Mouse (Mus musculus) lung, postnatal 0 days (tissue): ENCODE results near the gene Nckap5. TPM values are rescaled to one million over a fixed set of nuclear protein-coding genes. Genes with fewer than 3 reads are reported as not detected.

Source experiments
- ATAC-seq: fragments of 200-750 bp; cut with Nextera tagmentation; 2 replicates; pipeline ENCODE4 v1.8.0; 2017; ENCODE audit warnings: moderate library complexity
- DNase-seq: peaks from one replicate; pipeline ENCODE4 v3.0.0-alpha.2; 2016; ENCODE audit warnings: low spot score
- H3K27ac ChIP-seq: fragments of 300-500 bp; sonication (generic); 2 replicates; pipeline ENCODE4 v1.5.1; 2014; ENCODE audit warnings: antibody characterized with exemption, mild to moderate bottlenecking, low read length, mixed read lengths
- H3K27me3 ChIP-seq: fragments of 300-500 bp; sonication (generic); replicated peaks from 2 replicates; pipeline ENCODE4 v1.6.1; 2014; ENCODE audit warnings: low read length, mixed read lengths; ENCODE audit not compliant: insufficient read depth
- H3K36me3 ChIP-seq: fragments of 300-500 bp; sonication (generic); 2 replicates; pipeline ENCODE4 v1.6.1; 2014; ENCODE audit warnings: low read length, mixed read lengths; ENCODE audit not compliant: insufficient read depth
- H3K4me1 ChIP-seq: fragments of 300-500 bp; sonication (generic); 2 replicates; pipeline ENCODE4 v1.6.1; 2014; ENCODE audit warnings: antibody characterized with exemption, low read depth, low read length, mixed read lengths; ENCODE audit not compliant: insufficient read depth
- H3K4me2 ChIP-seq: fragments of 300-500 bp; sonication (generic); replicated peaks from 2 replicates; pipeline ENCODE4 v1.6.1; 2014; ENCODE audit warnings: low read depth, mild to moderate bottlenecking, low read length, moderate library complexity, mixed read lengths
- H3K4me3 ChIP-seq: fragments of 300-500 bp; sonication (generic); 2 replicates; pipeline ENCODE4 v1.5.1; 2014; ENCODE audit warnings: low read depth, low read length
- H3K9ac ChIP-seq: fragments of 300-500 bp; sonication (generic); replicated peaks from 2 replicates; pipeline ENCODE4 v1.6.1; 2014; ENCODE audit warnings: low read depth, mild to moderate bottlenecking
- H3K9me3 ChIP-seq: fragments of 300-500 bp; sonication (generic); 2 replicates; pipeline ENCODE4 v1.6.1; 2016; ENCODE audit warnings: low read length, mixed read lengths
- CTCF ChIP-seq: IDR thresholded peaks from 2 replicates; pipeline ENCODE4 v1.5.1; 2016; ENCODE audit warnings: antibody characterized with exemption, mild to moderate bottlenecking
- EP300 ChIP-seq: IDR thresholded peaks from 2 replicates; pipeline ENCODE4 v1.6.1; 2016; ENCODE audit warnings: antibody characterized with exemption, mild to moderate bottlenecking, control low read depth
- WGBS: fragments of 180-500 bp; shearing (Covaris S2); extraction: QIAGEN DNeasy Blood & Tissue Kit; methylation state at CpG from one replicate; pipeline ENCODE4 v1.1.7; 2014; 5-methylcytosine and 5-hydroxymethylcytosine counted together
- polyA plus RNA-seq: library from polyadenylated mRNA; unstranded; fragments of >200 nt; fragmentation: Nextera tagmentation; extraction: Ambion mirVana; gene quantifications from 2 replicates; pipeline ENCODE4 v1.2.1, GENCODE M21; 2015

The Nckap5 gene
- polyA plus RNA-seq, 1 experiment from 2014 or later = 26.0 TPM

DNA sequence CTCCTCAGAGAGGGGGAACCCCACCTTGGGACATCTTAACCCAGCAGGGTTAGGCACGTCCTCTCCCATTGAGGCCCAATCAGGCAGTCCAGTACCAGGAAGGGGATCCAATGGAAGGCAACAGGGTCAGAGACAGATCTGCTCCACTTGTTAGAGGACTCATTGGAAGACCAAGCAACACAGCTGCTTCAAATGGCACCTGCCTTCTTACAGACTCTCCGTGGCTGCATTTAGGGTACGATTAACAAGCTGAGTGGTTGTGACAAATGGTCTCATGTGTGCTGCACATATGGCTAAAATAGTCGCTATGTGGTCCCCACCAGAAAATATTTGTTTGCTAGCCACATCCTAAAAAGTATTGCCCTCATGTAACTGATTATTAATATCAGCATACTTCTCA, 325.9 kb downstream of the Nckap5 start:
- Histone ChIP-seq H3K9me3 (no peaks in the 10 kb centered on the region), H3K4me2 (no peak overlapping the region), H3K27ac (no peak overlapping the region), H3K4me1 (no peaks in the 10 kb centered on the region), H3K4me3 (no peak overlapping the region), H3K36me3 (no peaks in the 10 kb centered on the region), H3K27me3 (no peaks in the 10 kb centered on the region), H3K9ac (no peak overlapping the region)
- 70% methylated on average over 4 of the region's 4 CpGs for WGBS
- TF ChIP-seq EP300 (no peak), CTCF (no peak)
- ATAC-seq = no peak
- no peak for DNase-seq

DNA sequence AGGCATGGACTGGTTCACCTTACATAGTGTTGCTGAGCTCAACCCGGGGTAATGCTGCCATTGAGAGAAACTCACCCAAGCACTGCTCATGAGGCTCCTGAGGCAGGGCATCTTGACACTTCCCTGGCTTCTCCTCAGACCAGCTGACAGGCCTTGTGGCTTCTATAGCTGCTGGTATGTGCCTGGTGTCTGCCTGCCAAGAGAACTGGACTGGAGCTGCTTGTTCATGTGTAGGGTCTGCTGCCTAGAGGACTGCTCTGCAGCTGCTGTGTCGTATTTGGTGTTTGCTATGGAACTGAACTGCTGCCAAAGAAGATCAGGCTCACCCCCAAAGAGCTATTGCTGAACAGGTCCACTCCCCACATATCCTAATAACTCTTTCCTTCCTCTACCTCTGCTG, 327.9 kb downstream of the Nckap5 start:
- Histone ChIP-seq H3K9me3 (no peaks in the 10 kb centered on the region), H3K9ac (no peak overlapping the region), H3K4me1 (no peaks in the 10 kb centered on the region), H3K4me3 (no peak overlapping the region), H3K27me3 (no peaks in the 10 kb centered on the region), H3K4me2 (no peak overlapping the region), H3K36me3 (no peaks in the 10 kb centered on the region), H3K27ac (no peak overlapping the region)
- no peak for DNase-seq
- WGBS = 56% methylated on average over 2 of the region's 2 CpGs
- TF ChIP-seq EP300 (no peak), CTCF (no peak)
- ATAC-seq = no peak; the same call in 1 of the 2 replicates

DNA sequence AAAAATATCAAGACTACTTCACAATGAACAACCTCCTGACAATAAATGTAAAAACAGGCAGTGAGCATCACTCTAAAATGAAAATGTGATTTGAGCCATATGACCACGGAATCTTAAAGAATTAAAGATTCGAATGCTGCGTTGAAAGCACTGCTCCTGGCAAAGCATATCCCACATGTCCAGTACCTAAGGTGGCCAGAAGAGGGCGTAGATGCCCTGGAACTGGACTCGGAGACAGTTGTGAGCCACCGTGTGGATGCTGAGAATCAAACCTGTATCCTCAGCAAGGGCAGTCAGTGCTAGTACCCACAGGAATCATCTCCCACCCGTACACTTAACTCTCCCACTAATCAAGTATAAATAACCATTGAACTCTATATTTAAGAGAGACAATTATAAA, 333.9 kb downstream of the Nckap5 start:
- Histone ChIP-seq H3K9ac (no peak overlapping the region), H3K36me3 (no peaks in the 10 kb centered on the region), H3K27me3 (no peaks in the 10 kb centered on the region), H3K27ac (no peak overlapping the region), H3K4me2 (no peak overlapping the region), H3K9me3 (no peaks in the 10 kb centered on the region), H3K4me3 (no peak overlapping the region), H3K4me1 (peaks cover 5% of the 10 kb centered on the region; the same call in 1 of the 2 replicates)
- no peak for ATAC-seq
- TF ChIP-seq CTCF (peak; percentile 33), EP300 (no peak)
- no peak for DNase-seq
- 86% methylated on average over 7 of the region's 7 CpGs for whole genome bisulfite sequencing

DNA sequence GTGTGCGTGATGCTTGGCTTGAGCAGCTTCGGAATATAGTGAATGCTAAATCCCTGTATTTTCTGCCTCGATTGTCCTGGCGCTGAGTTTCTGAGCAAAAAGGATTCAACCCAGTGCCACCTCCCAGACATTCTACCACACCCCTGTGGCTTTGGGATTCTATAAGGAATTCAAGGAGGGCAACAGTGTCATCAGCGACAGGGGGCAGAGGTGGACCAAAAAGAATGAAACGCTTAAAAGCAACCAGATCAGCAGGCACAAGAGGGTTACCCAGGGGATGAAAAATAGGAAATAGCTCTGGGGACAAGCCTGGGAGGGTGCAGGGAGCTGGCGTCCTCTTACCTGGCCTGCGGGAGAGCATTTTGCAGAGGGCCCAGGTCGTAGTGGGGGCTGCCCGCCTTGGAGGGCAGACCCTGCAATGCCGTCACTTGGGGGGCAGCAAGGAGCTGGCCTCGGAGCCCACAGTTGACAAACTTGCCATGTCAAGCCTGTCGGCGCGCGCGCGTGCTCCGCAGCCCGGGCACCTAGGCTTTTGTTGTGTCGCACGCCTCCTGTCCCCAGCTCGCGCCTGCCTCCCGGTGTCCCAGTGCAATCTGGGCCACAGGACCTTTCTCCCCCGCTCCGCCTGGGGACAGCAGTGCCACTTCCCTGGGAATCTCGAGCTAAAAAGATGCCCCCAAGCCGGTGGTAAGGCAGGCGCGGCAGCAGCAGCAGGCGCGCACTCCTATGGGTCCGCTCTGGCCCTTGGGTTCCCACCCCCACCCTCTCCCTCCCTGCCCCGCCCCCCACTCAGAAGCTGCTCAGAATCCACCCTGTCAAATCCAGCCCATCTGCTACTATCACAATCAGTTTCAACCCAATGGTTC, 338.2 kb downstream of the Nckap5 start:
- Histone ChIP-seq H3K9ac (peak overlapping the region; percentile 19; the same call in 1 of the 2 replicates), H3K27ac (peak overlapping the region; percentile 43; the same call in 1 of the 2 replicates), H3K4me3 (peak overlapping the region; percentile 44), H3K9me3 (no peaks in the 10 kb centered on the region), H3K36me3 (no peaks in the 10 kb centered on the region), H3K27me3 (no peaks in the 10 kb centered on the region), H3K4me1 (peaks cover 5% of the 10 kb centered on the region; the same call in 1 of the 2 replicates), H3K4me2 (peak overlapping the region; percentile 84)
- DNase-seq (peak; percentile 39), ATAC-seq (peak; percentile 67)
- 8% methylated on average over 28 of the region's 35 CpGs for WGBS
- TF ChIP-seq CTCF (peak; percentile 63), EP300 (no peak)

DNA sequence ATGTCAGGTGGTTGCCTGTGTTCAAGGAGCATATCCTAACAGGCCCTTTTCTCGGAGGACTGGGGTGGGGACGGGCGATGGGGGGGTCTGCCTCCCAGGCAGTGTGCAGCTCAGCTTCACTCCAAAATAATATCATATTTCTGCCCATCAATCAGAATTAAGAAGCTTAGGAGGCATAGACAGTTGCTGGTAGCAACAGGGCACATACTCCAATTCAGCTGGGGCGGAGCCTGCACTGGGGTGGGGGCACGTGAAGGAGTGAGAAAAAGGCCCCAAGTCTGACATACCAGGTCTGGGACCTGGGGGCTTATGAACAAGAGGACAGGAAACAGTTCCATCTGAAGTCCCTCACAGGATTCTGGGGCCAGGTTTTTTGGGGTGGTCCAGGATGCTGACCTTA, 339.2 kb downstream of the Nckap5 start:
- no peaks in the 10 kb centered on the region for H3K36me3 ChIP-seq
- no peaks in the 10 kb centered on the region for H3K27me3 ChIP-seq
- no peak for DNase-seq
- no peak for ATAC-seq
- H3K4me3 ChIP-seq = peak overlapping the region; percentile 10; the same call in 1 of the 2 replicates
- H3K9ac ChIP-seq = no peak overlapping the region
- WGBS = 54% methylated on average over 5 of the region's 5 CpGs
- no peak for TF ChIP-seq EP300
- no peak for TF ChIP-seq CTCF
- H3K4me2 ChIP-seq = peak overlapping the region; percentile 84
- H3K9me3 ChIP-seq = no peaks in the 10 kb centered on the region
- H3K27ac ChIP-seq = no peak overlapping the region
- peaks cover 5% of the 10 kb centered on the region; the same call in 1 of the 2 replicates for H3K4me1 ChIP-seq

DNA sequence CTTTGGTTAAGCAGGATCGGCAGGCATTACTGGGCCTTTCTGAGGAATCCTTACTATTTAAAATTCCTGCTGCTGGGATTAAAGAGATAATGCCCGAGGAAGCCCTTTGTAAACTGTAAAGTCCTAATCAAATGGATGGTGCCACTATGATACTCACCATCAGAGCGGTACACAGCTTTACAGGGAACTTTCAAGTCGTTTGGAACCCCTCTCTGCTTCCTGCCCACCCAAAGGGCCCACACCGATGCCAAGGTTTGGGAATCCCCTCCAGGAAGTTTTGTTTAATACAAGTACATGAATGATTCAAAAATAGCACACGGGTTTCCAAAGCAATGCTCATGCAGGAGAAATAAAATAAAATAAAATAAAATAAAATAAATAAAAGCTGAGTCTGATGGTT, 340.3 kb downstream of the Nckap5 start:
- DNase-seq (no peak), ATAC-seq (peak; percentile 13; the same call in 1 of the 2 replicates)
- H3K9me3 ChIP-seq = no peaks in the 10 kb centered on the region
- no peaks in the 10 kb centered on the region for H3K27me3 ChIP-seq
- H3K4me3 ChIP-seq = no peak overlapping the region
- no peaks in the 10 kb centered on the region; the same call in 1 of the 2 replicates for H3K36me3 ChIP-seq
- WGBS = 24% methylated on average over 6 of the region's 6 CpGs
- peak overlapping the region; percentile 84; the same call in 1 of the 2 replicates for H3K4me2 ChIP-seq
- no peak for TF ChIP-seq CTCF
- TF ChIP-seq EP300 = no peak
- H3K9ac ChIP-seq = no peak overlapping the region
- H3K4me1 ChIP-seq = peaks cover 5% of the 10 kb centered on the region; the same call in 1 of the 2 replicates
- peak overlapping the region; percentile 73 for H3K27ac ChIP-seq
